Comparison of ENCODE assay signal across 24 mouse cellular contexts in genomic region chr14:39381321-39381720, GRCm38 (mm10).
"Had no signal": no experiment of that assay in that cellular context is flagged by ENCODE, and none has a peak within 500 bp of the region (broad histone marks: within the 10 kb centered on the region; RNA-seq: fewer than 3 reads in every experiment).

No protein-coding gene starts in this region.

- DNase-seq: gastrocnemius, adult 2 months; gastrocnemius, postnatal 10 days; gastrocnemius, postnatal 25 days; heart, adult 18-20 months; heart, postnatal 14 days; heart, postnatal 36 days; kidney, adult 18-20 months; kidney, adult 8-10 months; kidney, postnatal 10 days; kidney, postnatal 25 days; layer of hippocampus, adult 9-11 months; layer of hippocampus, postnatal 36 days; left cerebral cortex, postnatal 4 days had no signal

- H3K4me1 ChIP-seq: heart, embryonic 10.5 days; heart, embryonic 13.5 days; heart, embryonic 15.5 days; hindbrain, embryonic 13.5 days; hindbrain, embryonic 15.5 days; intestine, embryonic 15.5 days; limb, embryonic 13.5 days; limb, embryonic 15.5 days; liver, embryonic 12.5 days had no signal

- H3K4me3 ChIP-seq: gastrocnemius, adult 2 months; heart, embryonic 10.5 days; heart, embryonic 13.5 days; heart, embryonic 15.5 days; hindbrain, embryonic 13.5 days; hindbrain, embryonic 15.5 days; intestine, embryonic 15.5 days; limb, embryonic 13.5 days; limb, embryonic 15.5 days; liver, embryonic 12.5 days had no signal

- H3K27ac ChIP-seq: gastrocnemius, adult 2 months; heart, embryonic 10.5 days; heart, embryonic 13.5 days; heart, embryonic 15.5 days; hindbrain, embryonic 13.5 days; hindbrain, embryonic 15.5 days; hindbrain, postnatal 0 days; intestine, embryonic 15.5 days; limb, embryonic 13.5 days; limb, embryonic 15.5 days; liver, embryonic 12.5 days; liver, embryonic 14.5 days had no signal
